Mouse (Mus musculus) gastrocnemius, postnatal 14 days (tissue): Measurements from ENCODE around the gene Klhl29. TPM values are rescaled to one million over a fixed set of nuclear protein-coding genes. Genes with fewer than 3 reads are reported as not detected.
A peak's percentile ranks its signal among the peaks of the same experiment; 100 is the strongest.

Experiments
- DNase-seq: peaks from one replicate; pipeline ENCODE4 v3.0.0; 2021; ENCODE audit warnings: mixed read lengths
- intact Hi-C: fragments of 180-260 bp; cut with DNase I; formaldehyde crosslinking; loops from one replicate; pipeline ENCODE4 v1.15.1; 2025; ENCODE audit warnings: low total_unique reads
- total RNA-seq, 2 experiments: library from RNA; stranded (reverse); gene quantifications; 2 replicates each; pipeline ENCODE4 v1.2.3; 2021

Gene Klhl29
- total RNA-seq, 2 experiments from 2014 or later, result 3.5 to 3.9 TPM

GRCm38 (mm10) chr12:5267271-5268187 lies 108.0 kb downstream of the Klhl29 start:
- DNase-seq, result no peak
- intact Hi-C loops, result no loop called here

- no peak for DNase-seq
- intact Hi-C loops, result no loop called here
These were observed 108.7 kb downstream of the Klhl29 start for GRCm38 (mm10) chr12:5266773-5267172.

DNA sequence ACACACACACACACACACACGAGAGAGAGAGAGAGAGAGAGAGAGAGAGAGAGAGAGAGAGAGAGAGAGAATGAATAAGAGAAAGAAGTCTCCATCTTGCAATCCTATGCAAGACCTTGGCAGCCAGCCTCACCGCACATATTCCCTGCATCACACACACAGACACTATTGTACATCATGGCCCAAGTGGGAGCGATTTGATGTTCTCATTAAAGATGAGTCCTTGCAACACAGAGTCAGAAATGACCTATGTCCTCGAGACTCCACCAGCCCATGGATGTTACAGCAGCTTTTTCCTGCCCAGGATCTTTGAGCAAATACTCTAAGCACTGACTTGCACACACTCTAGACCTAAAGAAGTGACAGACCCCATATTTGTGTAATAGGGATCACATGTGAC lies 114.0 kb downstream of the Klhl29 start:
- intact Hi-C loops, result no loop called here
- no peak for DNase-seq

GRCm38 (mm10) chr12:5258779-5259178 lies 116.7 kb downstream of the Klhl29 start:
- intact Hi-C loops, result no loop called here
- DNase-seq, result no peak

- DNase-seq, result no peak
- intact Hi-C loops, result no loop called here
These were observed 118.3 kb downstream of the Klhl29 start for GRCm38 (mm10) chr12:5257174-5257573.

GRCm38 (mm10) chr12:5255079-5255478 lies 120.4 kb downstream of the Klhl29 start:
- intact Hi-C loops, result no loop called here
- no peak for DNase-seq

- intact Hi-C loops, result no loop called here
- DNase-seq, result no peak
These were observed 121.1 kb downstream of the Klhl29 start for GRCm38 (mm10) chr12:5254246-5254982.

DNA sequence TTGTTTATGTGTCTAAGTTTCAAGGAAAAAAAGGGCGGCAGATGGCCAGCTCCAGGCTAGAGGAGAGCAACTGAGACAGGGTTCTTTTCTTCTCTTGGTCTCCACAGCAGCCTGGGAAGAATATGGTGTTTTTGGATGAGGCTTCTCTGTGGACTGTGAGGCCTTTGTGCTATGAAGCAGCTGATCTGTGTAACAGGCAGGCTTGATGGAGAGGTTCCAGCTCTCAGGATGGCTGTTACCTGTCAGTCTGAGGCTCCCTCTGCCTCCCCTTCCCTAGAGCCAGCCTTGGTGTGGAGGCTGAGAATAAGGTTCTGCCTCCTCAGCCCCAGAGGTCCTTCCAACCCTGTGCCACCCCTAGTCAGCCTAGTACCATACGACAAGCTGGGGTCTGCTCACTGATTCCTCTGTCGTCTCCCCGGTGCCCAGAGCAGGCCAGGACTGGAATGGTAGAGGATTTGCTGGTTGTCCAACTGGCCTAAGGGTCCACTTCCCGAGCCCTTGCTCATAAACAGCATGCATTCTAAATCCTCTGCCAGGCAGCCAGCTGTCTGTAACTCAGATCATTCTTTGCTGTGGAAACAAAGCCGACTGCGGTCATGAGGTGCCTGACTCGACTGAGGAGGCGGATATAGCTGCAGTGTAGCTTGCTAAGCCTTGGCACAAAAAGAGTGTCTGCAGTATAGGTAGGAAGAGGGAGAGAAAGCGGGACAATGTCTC lies 122.0 kb downstream of the Klhl29 start:
- intact Hi-C loops, result no loop called here
- DNase-seq, result no peak

DNA sequence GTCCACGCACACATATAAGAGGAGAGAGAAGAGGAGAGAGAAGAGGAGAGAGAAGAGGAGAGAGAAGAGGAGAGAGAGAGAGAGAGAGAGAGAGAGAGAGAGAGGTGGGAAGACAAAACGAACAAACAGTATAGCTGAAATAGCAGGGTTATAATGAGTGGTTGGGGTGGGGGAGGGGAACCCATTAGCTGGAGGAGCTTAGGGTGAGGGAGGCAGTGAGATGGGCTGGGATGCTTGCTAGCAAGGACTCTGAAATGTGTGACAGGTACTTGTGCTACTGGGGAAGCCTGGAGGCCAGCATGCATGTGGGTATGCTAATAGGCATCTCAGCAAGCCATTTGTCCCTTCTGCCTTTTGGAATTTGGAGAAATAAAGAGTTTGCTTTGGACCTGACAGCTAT lies 122.9 kb downstream of the Klhl29 start:
- intact Hi-C loops, result no loop called here

GRCm38 (mm10) chr12:5250042-5250441 lies 125.4 kb downstream of the Klhl29 start:
- intact Hi-C loops, result no loop called here
- DNase-seq, result no peak

More for the DNA sequence above, 122.9 kb downstream of the Klhl29 start:
- no peak for DNase-seq

- intact Hi-C loops, result no loop called here
- DNase-seq, result no peak
These were observed 126.4 kb downstream of the Klhl29 start for GRCm38 (mm10) chr12:5249068-5249467.

DNA sequence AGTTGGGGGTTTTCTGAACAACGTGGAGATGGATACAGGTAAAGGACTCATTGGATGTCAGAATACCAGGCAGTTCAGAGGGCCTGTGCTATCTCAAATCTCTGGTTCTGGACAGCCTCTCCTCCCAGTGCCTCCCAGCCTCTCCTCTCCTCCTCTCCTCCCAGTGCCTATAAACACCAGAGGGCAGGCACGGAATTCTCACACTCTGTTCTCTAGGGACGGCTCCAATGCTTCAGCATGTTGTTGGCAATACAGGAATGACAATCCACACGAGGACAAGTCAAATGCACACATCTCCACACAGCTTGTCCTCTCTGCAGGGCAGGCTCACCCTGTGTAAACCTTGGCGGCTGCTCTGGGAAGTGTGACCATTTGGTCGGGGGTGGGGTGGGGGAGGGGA lies 128.0 kb downstream of the Klhl29 start:
- no peak for DNase-seq
- intact Hi-C loops, result no loop called here

- intact Hi-C loops, result no loop called here
- no peak for DNase-seq
These were observed 128.7 kb downstream of the Klhl29 start for GRCm38 (mm10) chr12:5246721-5247341.

DNA sequence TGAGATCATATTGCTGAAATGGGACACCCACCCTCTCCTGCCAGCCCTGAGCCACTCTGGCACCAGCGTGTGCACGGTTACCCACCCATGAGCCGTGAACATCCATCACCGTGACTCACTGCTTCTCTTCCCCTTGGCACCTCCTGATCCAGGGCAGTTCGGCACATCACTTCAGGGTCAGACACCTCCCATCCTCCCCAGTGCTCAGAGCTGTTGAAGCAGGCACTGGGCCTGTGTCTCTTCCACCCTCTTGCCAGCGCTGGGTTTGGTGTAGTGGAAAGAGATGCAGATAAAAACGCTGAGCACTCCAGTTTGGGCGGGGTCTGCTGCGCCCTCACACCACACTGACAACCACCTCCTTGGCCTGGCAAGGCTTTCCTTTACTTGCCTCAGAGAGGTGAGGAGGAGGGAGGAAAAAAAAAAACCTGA lies 129.3 kb downstream of the Klhl29 start:
- no peak for DNase-seq

DNA sequence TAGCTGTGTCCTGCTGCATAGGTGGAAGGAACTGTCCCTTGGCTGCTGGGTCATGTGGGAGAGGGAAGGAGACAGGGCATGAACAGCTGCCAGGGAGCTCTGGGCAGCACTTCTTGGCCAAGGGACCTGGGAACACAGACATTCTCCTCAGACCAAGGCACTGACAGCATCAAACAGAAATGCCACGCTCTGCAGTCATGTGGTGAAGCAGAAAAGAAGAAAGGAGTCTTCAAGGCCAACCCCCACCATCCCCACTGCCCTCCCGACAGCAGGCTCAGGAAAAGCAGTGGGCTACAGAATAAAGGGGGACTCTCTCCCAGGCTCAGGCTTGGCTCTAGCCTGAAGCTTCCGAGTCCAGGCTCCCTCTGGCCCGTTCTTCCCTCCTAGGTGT lies 130.3 kb downstream of the Klhl29 start:
- intact Hi-C loops, result no loop called here
- peak; percentile 61 for DNase-seq

More for the DNA sequence above, 129.3 kb downstream of the Klhl29 start:
- intact Hi-C loops, result no loop called here

- intact Hi-C loops, result no loop called here
- DNase-seq, result no peak
These were observed 130.9 kb downstream of the Klhl29 start for GRCm38 (mm10) chr12:5244431-5245206.

GRCm38 (mm10) chr12:5243867-5244266 lies 131.6 kb downstream of the Klhl29 start:
- intact Hi-C loops, result no loop called here
- DNase-seq, result no peak

DNA sequence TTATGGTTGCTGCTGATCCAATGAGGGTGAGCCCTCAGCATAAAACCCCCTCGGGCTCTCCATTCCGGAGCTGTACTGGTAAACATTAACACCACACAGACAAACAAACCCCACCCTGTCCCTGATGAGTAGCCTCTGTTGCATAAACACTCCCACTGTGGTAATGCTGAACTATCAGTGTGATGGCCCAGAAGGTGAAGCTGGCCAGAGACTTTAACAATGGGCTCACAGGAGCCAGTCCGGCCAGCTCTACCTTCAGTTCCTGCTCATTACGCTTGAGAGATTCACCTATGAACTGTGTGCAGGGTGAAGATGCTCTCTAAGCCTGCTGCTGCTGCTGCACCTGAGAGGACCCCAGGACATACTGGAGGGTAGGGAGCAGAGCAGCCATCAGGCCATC lies 132.0 kb downstream of the Klhl29 start:
- DNase-seq, result no peak
- intact Hi-C loops, result no loop called here
